Mouse (Mus musculus) heart, embryonic 10.5 days (tissue): ENCODE measurements around the gene Ubb. TPM values are rescaled to one million over a fixed set of nuclear protein-coding genes. Genes with fewer than 3 reads are reported as not detected.

Experiments
- DNase-seq: peaks from one replicate; pipeline ENCODE4 v3.0.0-alpha.2; 2017; ENCODE audit warnings: low spot score
- H3K27ac ChIP-seq: fragments of 300-500 bp; sonication (generic); 2 replicates; pipeline ENCODE4 v1.5.1; 2016; ENCODE audit warnings: mild to moderate bottlenecking
- H3K27me3 ChIP-seq: fragments of 300-500 bp; sonication (generic); 2 replicates; pipeline ENCODE4 v1.6.1; 2016; ENCODE audit warnings: mild to moderate bottlenecking; ENCODE audit not compliant: poor library complexity, insufficient read depth, severe bottlenecking
- H3K36me3 ChIP-seq: fragments of 300-500 bp; sonication (generic); 2 replicates; pipeline ENCODE4 v1.6.1; 2016; ENCODE audit warnings: mild to moderate bottlenecking, moderate library complexity
- H3K4me1 ChIP-seq: fragments of 300-500 bp; sonication (generic); 2 replicates; pipeline ENCODE4 v1.6.1; 2016; ENCODE audit warnings: mild to moderate bottlenecking
- H3K4me3 ChIP-seq: fragments of 300-500 bp; sonication (generic); 2 replicates; pipeline ENCODE4 v1.5.1; 2016; ENCODE audit warnings: mild to moderate bottlenecking, moderate library complexity
- H3K9me3 ChIP-seq: fragments of 300-500 bp; sonication (generic); 2 replicates; pipeline ENCODE4 v1.6.1; 2016; ENCODE audit warnings: mild to moderate bottlenecking, moderate library complexity
- WGBS: fragments of 180-500 bp; shearing (Covaris S2); methylation state at CpG from one replicate; pipeline ENCODE4 v1.1.7; 2016; 5-methylcytosine and 5-hydroxymethylcytosine counted together
- polyA plus RNA-seq: library from polyadenylated mRNA; unstranded; fragments of >200 nt; fragmentation: Nextera tagmentation; extraction: Ambion mirVana; gene quantifications from 2 replicates; pipeline ENCODE4 v1.2.1, GENCODE M21; 2016

Gene Ubb
- polyA plus RNA-seq, 1 experiment from 2014 or later, result 3,131 TPM

GRCm38 (mm10) chr11:62554934-62555517, 4.1 kb downstream of the Ubb start:
- Histone ChIP-seq H3K4me1 (peaks cover 22% of the 10 kb centered on the region), H3K27ac (no peak overlapping the region), H3K36me3 (peaks cover 26% of the 10 kb centered on the region), H3K9me3 (no peaks in the 10 kb centered on the region), H3K27me3 (no peaks in the 10 kb centered on the region), H3K4me3 (0 out of 2 replicates have a peak overlapping the region, but pooled peaks have one; percentile 59)
- DNase-seq, result no peak

- no peak for DNase-seq
- H3K27me3 ChIP-seq, result no peaks in the 10 kb centered on the region
- peaks cover 26% of the 10 kb centered on the region for H3K36me3 ChIP-seq
- H3K9me3 ChIP-seq, result no peaks in the 10 kb centered on the region
- peaks cover 26% of the 10 kb centered on the region for H3K4me1 ChIP-seq
- H3K4me3 ChIP-seq, result no peak overlapping the region
- no peak overlapping the region for H3K27ac ChIP-seq
Observed at GRCm38 (mm10) chr11:62555896-62556412, 5.0 kb downstream of the Ubb start.

GRCm38 (mm10) chr11:62557205-62557604, 6.2 kb downstream of the Ubb start:
- Histone ChIP-seq H3K27me3 (0 out of 2 replicates have a peak, but pooled peaks cover 7% of the 10 kb centered on the region), H3K4me3 (no peak overlapping the region), H3K9me3 (no peaks in the 10 kb centered on the region), H3K36me3 (peaks cover 26% of the 10 kb centered on the region), H3K4me1 (peaks cover 26% of the 10 kb centered on the region), H3K27ac (no peak overlapping the region)
- 65% methylated on average over 5 of the region's 5 CpGs for WGBS
- DNase-seq, result no peak

- no peak for DNase-seq
- H3K4me1 ChIP-seq, result peaks cover 26% of the 10 kb centered on the region
- H3K27ac ChIP-seq, result no peak overlapping the region
- 60% methylated on average over 2 of the region's 2 CpGs for WGBS
- peaks cover 24% of the 10 kb centered on the region for H3K36me3 ChIP-seq
- no peak overlapping the region for H3K4me3 ChIP-seq
- 0 out of 2 replicates have a peak, but pooled peaks cover 7% of the 10 kb centered on the region for H3K27me3 ChIP-seq
- H3K9me3 ChIP-seq, result no peaks in the 10 kb centered on the region
Observed at GRCm38 (mm10) chr11:62558152-62558551, 7.2 kb downstream of the Ubb start.

- no peak overlapping the region for H3K27ac ChIP-seq
- H3K4me3 ChIP-seq, result no peak overlapping the region
- H3K9me3 ChIP-seq, result no peaks in the 10 kb centered on the region
- H3K27me3 ChIP-seq, result 0 out of 2 replicates have a peak, but pooled peaks cover 7% of the 10 kb centered on the region
- 54% methylated on average over 6 of the region's 6 CpGs for WGBS
- peaks cover 17% of the 10 kb centered on the region for H3K4me1 ChIP-seq
- DNase-seq, result no peak
- H3K36me3 ChIP-seq, result peaks cover 14% of the 10 kb centered on the region; the same call in 1 of the 2 replicates
Observed at GRCm38 (mm10) chr11:62558961-62559646, 8.1 kb downstream of the Ubb start.

- Histone ChIP-seq H3K27ac (peak overlapping the region; percentile 62; the same call in 1 of the 2 replicates), H3K9me3 (no peaks in the 10 kb centered on the region), H3K27me3 (0 out of 2 replicates have a peak, but pooled peaks cover 7% of the 10 kb centered on the region), H3K4me3 (peak overlapping the region; percentile 56), H3K36me3 (0 out of 2 replicates have a peak, but pooled peaks cover under 1% of the 10 kb centered on the region), H3K4me1 (peaks cover 8% of the 10 kb centered on the region)
- DNase-seq, result no peak
- WGBS, result 24% methylated on average over 43 of the region's 43 CpGs
Observed at GRCm38 (mm10) chr11:62560463-62561016, 9.6 kb downstream of the Ubb start.

GRCm38 (mm10) chr11:62563590-62563989, 12.6 kb downstream of the Ubb start:
- Histone ChIP-seq H3K9me3 (no peaks in the 10 kb centered on the region), H3K27me3 (0 out of 2 replicates have a peak, but pooled peaks cover 7% of the 10 kb centered on the region), H3K27ac (no peak overlapping the region), H3K4me3 (no peak overlapping the region), H3K36me3 (no peaks in the 10 kb centered on the region), H3K4me1 (peaks cover 17% of the 10 kb centered on the region)
- WGBS, result 85% methylated on average over 2 of the region's 2 CpGs
- no peak for DNase-seq

GRCm38 (mm10) chr11:62565747-62566146, 14.8 kb downstream of the Ubb start:
- Histone ChIP-seq H3K9me3 (no peaks in the 10 kb centered on the region), H3K27ac (no peak overlapping the region), H3K4me1 (peaks cover 10% of the 10 kb centered on the region; the same call in 1 of the 2 replicates), H3K27me3 (0 out of 2 replicates have a peak, but pooled peaks cover 7% of the 10 kb centered on the region), H3K36me3 (no peaks in the 10 kb centered on the region), H3K4me3 (no peak overlapping the region)
- WGBS, result 61% methylated on average over 7 of the region's 7 CpGs
- DNase-seq, result no peak

- H3K27me3 ChIP-seq, result 0 out of 2 replicates have a peak, but pooled peaks cover 6% of the 10 kb centered on the region
- H3K4me3 ChIP-seq, result no peak overlapping the region
- no peaks in the 10 kb centered on the region for H3K9me3 ChIP-seq
- H3K27ac ChIP-seq, result no peak overlapping the region
- H3K4me1 ChIP-seq, result peaks cover 9% of the 10 kb centered on the region; the same call in 1 of the 2 replicates
- H3K36me3 ChIP-seq, result no peaks in the 10 kb centered on the region
- no peak for DNase-seq
- WGBS, result 28% methylated on average over 1 of the region's 1 CpGs
Observed at GRCm38 (mm10) chr11:62566211-62566610, 15.2 kb downstream of the Ubb start.

GRCm38 (mm10) chr11:62568300-62568699, 17.3 kb downstream of the Ubb start:
- Histone ChIP-seq H3K4me1 (peaks cover 9% of the 10 kb centered on the region; the same call in 1 of the 2 replicates), H3K36me3 (no peaks in the 10 kb centered on the region), H3K27ac (no peak overlapping the region), H3K4me3 (no peak overlapping the region), H3K27me3 (no peaks in the 10 kb centered on the region), H3K9me3 (no peaks in the 10 kb centered on the region)
- WGBS, result 72% methylated on average over 3 of the region's 3 CpGs
- no peak for DNase-seq

- Histone ChIP-seq H3K4me3 (peak within 1 kb of the TSS; percentile 72), H3K36me3 (no peaks in the 10 kb centered on the region), H3K27ac (peak within 1 kb of the TSS; percentile 84; the same call in 1 of the 2 replicates), H3K9me3 (no peaks in the 10 kb centered on the region), H3K4me1 (peaks cover 18% of the 10 kb centered on the region), H3K27me3 (peaks cover 7% of the 10 kb centered on the region; the same call in 1 of the 2 replicates)
- no peak for DNase-seq
- WGBS, result 78% methylated on average over 6 of the region's 6 CpGs
Observed at GRCm38 (mm10) chr11:62573959-62574702, 23.2 kb downstream of the Ubb start, which contains the start of gene Trpv2. Gene Trpv2, plus strand, starts transcription at chr11:62574486.

- Histone ChIP-seq H3K27ac (no peak overlapping the region), H3K27me3 (peaks cover 7% of the 10 kb centered on the region; the same call in 1 of the 2 replicates), H3K36me3 (no peaks in the 10 kb centered on the region), H3K4me3 (no peak overlapping the region), H3K9me3 (no peaks in the 10 kb centered on the region), H3K4me1 (peaks cover 18% of the 10 kb centered on the region)
- no peak for DNase-seq
- 78% methylated on average over 4 of the region's 4 CpGs for WGBS
Observed at GRCm38 (mm10) chr11:62574703-62575085, 23.7 kb downstream of the Ubb start.
